Mouse (Mus musculus) neural tube, embryonic 13.5 days (tissue): ENCODE data around the gene Slc8a1. TPM values are rescaled to one million over a fixed set of nuclear protein-coding genes. Genes with fewer than 3 reads are reported as not detected.
A peak's percentile ranks its signal among the peaks of the same experiment; 100 is the strongest.

Experiments used
- ATAC-seq: fragments of 200-750 bp; cut with Nextera tagmentation; 2 replicates; pipeline ENCODE4 v1.8.0; 2017; ENCODE audit warnings: low read depth, mild to moderate bottlenecking, moderate TSS enrichment, moderate library complexity
- H3K27ac ChIP-seq: fragments of 300-500 bp; sonication (generic); replicated peaks from 2 replicates; pipeline ENCODE4 v1.5.1; 2015; ENCODE audit warnings: moderate library complexity, mild to moderate bottlenecking, inconsistent platforms
- H3K27me3 ChIP-seq: fragments of 300-500 bp; sonication (generic); 2 replicates; pipeline ENCODE4 v1.6.1; 2015; ENCODE audit warnings: mild to moderate bottlenecking, inconsistent platforms
- H3K36me3 ChIP-seq: fragments of 300-500 bp; sonication (generic); 2 replicates; pipeline ENCODE4 v1.6.1; 2015; ENCODE audit warnings: mild to moderate bottlenecking, inconsistent platforms
- H3K4me1 ChIP-seq: fragments of 300-500 bp; sonication (generic); replicated peaks from 2 replicates; pipeline ENCODE4 v1.6.1; 2015; ENCODE audit warnings: inconsistent platforms
- H3K4me2 ChIP-seq: fragments of 300-500 bp; sonication (generic); 2 replicates; pipeline ENCODE4 v1.6.1; 2015; ENCODE audit warnings: inconsistent platforms, mild to moderate bottlenecking, moderate library complexity
- H3K4me3 ChIP-seq: fragments of 300-500 bp; sonication (generic); 2 replicates; pipeline ENCODE4 v1.5.1; 2015; ENCODE audit warnings: mild to moderate bottlenecking, inconsistent platforms
- H3K9ac ChIP-seq: fragments of 300-500 bp; sonication (generic); 2 replicates; pipeline ENCODE4 v1.6.1; 2015; ENCODE audit warnings: moderate library complexity, mild to moderate bottlenecking, inconsistent platforms
- H3K9me3 ChIP-seq: fragments of 300-500 bp; sonication (generic); 2 replicates; pipeline ENCODE4 v1.6.1; 2016; ENCODE audit warnings: inconsistent platforms
- WGBS: fragments of 180-500 bp; shearing (Covaris S2); methylation state at CpG from one replicate; pipeline ENCODE4 v1.1.7; 2015; 5-methylcytosine and 5-hydroxymethylcytosine counted together
- polyA plus RNA-seq: library from polyadenylated mRNA; unstranded; fragments of >200 nt; fragmentation: Nextera tagmentation; extraction: Ambion mirVana; gene quantifications from 2 replicates; pipeline ENCODE4 v1.2.1, GENCODE M21; 2015

The Slc8a1 gene
- polyA plus RNA-seq, 1 experiment from 2014 or later, result 13.8 TPM

DNA sequence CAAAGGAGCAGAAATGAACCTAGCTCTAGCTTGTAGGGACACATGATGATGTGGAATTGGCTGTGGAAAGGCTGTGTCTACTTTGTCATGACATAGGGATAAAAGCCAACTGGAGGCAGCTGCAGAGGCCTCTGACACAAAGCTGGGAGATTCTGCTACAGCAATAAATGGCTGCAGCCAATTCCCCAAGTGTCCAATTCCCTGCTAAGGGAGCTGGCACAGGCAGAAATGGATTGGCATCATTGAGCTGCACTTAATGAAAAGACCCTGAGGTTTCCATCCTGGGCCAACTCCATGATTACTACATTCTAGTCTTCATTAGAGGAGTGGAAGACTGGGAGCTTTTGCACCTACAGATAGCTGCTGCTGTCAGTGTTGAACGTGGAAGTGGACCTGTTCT, 251.8 kb downstream of the Slc8a1 start:
- Histone ChIP-seq H3K9ac (no peak overlapping the region), H3K4me2 (no peak overlapping the region), H3K9me3 (no peaks in the 10 kb centered on the region), H3K36me3 (no peaks in the 10 kb centered on the region), H3K4me3 (no peak overlapping the region), H3K27me3 (no peaks in the 10 kb centered on the region), H3K27ac (no peak overlapping the region), H3K4me1 (peaks cover 15% of the 10 kb centered on the region)
- WGBS, result 71% methylated on average over 1 of the region's 1 CpGs
- peak; percentile 56; the same call in 1 of the 2 replicates for ATAC-seq

DNA sequence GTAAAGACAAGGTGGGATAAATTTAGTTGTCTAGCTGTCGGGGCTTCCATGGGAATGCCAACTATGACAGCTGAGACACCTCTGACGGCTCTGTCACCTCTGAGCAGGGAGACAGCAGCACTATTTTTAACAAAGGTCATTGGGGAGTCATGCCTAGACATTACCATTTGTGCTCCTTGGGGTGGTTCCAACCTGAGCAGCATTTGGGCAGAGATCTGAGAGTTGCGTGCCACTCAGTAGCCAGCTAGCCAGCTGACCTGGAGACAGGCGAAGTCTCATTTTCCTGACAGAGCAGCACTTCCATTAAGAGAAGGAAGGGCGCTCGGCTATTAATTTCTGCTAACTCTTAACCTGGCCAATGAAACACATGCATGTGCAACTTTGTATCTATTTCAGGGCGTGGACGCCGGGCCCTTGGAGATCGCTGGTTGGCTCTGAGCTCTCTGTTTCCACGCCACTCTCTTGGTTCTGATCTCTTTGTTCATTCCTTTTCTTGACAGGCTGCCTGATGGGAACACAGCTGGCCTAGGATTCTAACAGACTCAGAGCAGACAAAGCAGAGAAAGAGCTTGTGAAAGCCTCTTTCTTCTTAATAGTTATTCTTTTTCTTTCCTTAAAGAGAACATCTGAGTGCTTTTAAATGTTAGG, 256.2 kb downstream of the Slc8a1 start:
- WGBS, result 68% methylated on average over 11 of the region's 11 CpGs

DNA sequence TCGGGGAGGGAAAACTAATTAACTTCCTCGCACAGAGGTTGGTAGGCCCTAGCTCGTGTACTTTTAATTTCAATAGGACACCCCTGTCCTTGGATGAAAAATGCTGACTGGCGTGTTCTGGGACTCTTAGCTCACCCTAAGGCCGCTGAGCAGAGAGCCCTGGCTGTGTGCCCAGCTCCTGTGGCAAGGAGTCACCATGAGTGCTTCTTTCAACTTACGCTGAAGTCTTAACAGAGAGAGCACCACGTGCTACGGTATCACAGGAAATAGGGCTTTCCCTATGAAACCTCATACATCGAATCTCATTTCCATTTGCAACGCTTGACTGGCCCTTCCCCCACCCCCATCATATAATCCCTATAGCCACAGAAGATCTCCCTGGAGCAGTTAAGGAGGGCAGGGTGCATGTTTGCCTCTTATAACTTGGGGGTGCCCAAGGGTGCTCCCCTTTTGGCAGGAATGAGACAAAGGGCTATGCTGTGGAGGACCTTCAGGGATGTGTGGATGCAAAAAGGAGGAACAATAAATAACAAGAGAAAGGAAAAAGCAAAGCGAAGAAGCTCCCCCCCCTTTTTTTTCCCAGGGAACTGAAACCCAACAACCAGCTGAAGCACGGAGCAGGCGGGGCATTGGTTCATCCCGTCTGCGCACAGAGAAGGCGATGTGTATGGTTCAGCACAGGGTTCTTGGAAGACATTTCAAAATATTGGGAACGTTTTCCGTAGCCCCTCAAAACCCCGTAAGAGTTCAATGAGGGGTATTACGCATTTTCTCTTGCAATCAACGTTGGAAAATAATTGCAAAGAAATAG, 257.6 kb downstream of the Slc8a1 start:
- 48% methylated on average over 21 of the region's 21 CpGs for WGBS
- Histone ChIP-seq H3K27ac (peak overlapping the region; percentile 86), H3K36me3 (no peaks in the 10 kb centered on the region), H3K9me3 (no peaks in the 10 kb centered on the region), H3K9ac (no peak overlapping the region), H3K4me2 (peak overlapping the region; percentile 38), H3K4me3 (no peak overlapping the region), H3K4me1 (peaks cover 23% of the 10 kb centered on the region), H3K27me3 (no peaks in the 10 kb centered on the region)
- ATAC-seq, result peak; percentile 90

More for the DNA sequence above, 256.2 kb downstream of the Slc8a1 start:
- H3K9ac ChIP-seq, result no peak overlapping the region
- ATAC-seq, result no peak
- H3K4me2 ChIP-seq, result no peak overlapping the region
- peaks cover 28% of the 10 kb centered on the region for H3K4me1 ChIP-seq
- peak overlapping the region; percentile 6; the same call in 1 of the 2 replicates for H3K27ac ChIP-seq
- no peaks in the 10 kb centered on the region for H3K9me3 ChIP-seq
- H3K36me3 ChIP-seq, result no peaks in the 10 kb centered on the region
- no peaks in the 10 kb centered on the region for H3K27me3 ChIP-seq
- no peak overlapping the region for H3K4me3 ChIP-seq

DNA sequence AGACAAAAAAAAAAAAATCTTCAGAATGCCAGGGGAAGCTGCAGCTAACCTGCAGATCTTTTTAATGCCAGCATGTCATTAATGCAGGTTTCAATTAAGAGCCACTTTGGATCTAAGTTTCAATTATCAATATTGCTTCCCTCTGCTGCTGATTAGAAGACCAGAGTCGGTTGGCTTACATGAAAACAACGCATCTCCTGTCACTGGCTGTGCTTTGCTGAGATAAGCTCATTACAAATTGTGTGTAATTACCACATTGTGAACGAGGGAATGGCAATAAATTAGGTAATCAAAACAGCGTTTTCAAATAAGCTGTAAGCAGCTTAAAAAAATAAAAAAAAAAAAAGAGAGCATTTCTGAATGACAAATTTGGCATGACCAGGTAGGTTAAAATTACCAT, 258.4 kb downstream of the Slc8a1 start:
- Histone ChIP-seq H3K36me3 (no peaks in the 10 kb centered on the region), H3K9me3 (no peaks in the 10 kb centered on the region), H3K4me1 (peaks cover 23% of the 10 kb centered on the region), H3K4me3 (no peak overlapping the region), H3K27me3 (no peaks in the 10 kb centered on the region), H3K4me2 (peak overlapping the region; percentile 38), H3K9ac (no peak overlapping the region), H3K27ac (peak overlapping the region; percentile 86)
- WGBS, result 35% methylated on average over 4 of the region's 4 CpGs
- peak; percentile 76 for ATAC-seq

DNA sequence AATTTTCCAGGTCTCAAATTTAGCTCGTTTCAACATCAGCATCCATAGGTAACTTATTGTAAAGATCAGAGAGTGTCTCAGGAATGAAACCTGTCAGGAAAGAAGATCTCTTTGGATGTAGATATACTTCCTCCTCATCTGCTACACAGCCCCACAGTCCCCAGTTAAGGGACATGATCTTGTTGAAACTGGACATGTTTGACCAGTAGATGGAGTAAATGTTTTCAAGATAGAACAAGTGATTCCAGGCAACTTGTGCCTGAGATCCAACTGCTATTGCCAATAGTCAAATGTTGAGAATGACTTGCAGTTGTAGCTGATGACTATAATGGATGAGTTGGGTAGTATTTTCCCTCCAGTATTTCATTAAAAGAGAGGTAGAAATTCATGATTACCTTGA, 260.8 kb downstream of the Slc8a1 start:
- ATAC-seq, result no peak
- Histone ChIP-seq H3K4me1 (peaks cover 23% of the 10 kb centered on the region), H3K27me3 (no peaks in the 10 kb centered on the region), H3K36me3 (no peaks in the 10 kb centered on the region), H3K4me2 (no peak overlapping the region), H3K4me3 (no peak overlapping the region), H3K9me3 (no peaks in the 10 kb centered on the region), H3K27ac (no peak overlapping the region), H3K9ac (no peak overlapping the region)
- WGBS, result 88% methylated on average over 1 of the region's 1 CpGs

DNA sequence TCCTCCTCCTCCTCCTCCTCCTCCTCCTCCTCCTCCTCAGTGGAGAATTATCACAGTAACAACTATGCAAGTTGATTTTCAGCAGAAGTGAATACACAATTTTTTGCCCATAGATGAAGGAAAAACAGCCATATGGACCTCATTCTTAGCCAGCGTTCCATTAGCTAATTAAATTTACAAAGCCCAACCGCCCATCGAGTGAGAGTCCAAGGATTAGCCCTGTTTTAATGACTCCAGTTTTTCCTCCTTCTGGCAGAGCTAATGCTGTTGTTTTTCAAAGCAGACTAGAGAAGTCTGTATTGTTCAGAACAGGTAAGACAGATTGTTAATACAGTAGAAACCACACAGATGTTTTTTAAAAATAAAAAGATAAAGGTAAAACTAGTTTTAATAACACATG, 264.8 kb downstream of the Slc8a1 start:
- Histone ChIP-seq H3K27me3 (no peaks in the 10 kb centered on the region), H3K9me3 (no peaks in the 10 kb centered on the region), H3K27ac (no peak overlapping the region), H3K36me3 (no peaks in the 10 kb centered on the region), H3K4me3 (no peak overlapping the region), H3K9ac (no peak overlapping the region), H3K4me2 (no peak overlapping the region), H3K4me1 (0 out of 2 replicates have a peak, but pooled peaks cover under 1% of the 10 kb centered on the region)
- ATAC-seq, result no peak
- WGBS, result 73% methylated on average over 3 of the region's 3 CpGs

DNA sequence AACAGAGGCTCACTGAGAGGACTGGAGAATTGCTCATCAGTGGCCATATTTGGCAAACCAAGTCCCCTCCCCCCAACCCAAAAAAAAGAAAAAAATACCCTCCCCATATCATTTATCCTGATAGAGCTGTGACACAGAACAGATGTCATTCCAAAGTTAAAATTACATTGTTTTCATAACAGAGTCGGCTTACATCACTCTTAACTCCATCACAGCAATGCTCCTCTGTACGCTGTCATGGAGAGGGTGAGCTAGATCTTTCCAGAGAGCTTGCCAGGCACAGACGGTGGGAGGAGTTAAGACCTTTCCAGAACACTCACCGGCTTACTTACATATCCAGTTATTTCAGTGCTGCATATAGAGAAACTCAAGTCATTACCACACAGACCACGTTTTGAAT, 269.2 kb downstream of the Slc8a1 start:
- no peaks in the 10 kb centered on the region for H3K9me3 ChIP-seq
- no peaks in the 10 kb centered on the region for H3K27me3 ChIP-seq
- no peak for ATAC-seq
- H3K9ac ChIP-seq, result no peak overlapping the region
- H3K4me2 ChIP-seq, result no peak overlapping the region
- no peaks in the 10 kb centered on the region for H3K36me3 ChIP-seq
- H3K4me1 ChIP-seq, result 0 out of 2 replicates have a peak, but pooled peaks cover 3% of the 10 kb centered on the region
- no peak overlapping the region for H3K4me3 ChIP-seq
- no peak overlapping the region for H3K27ac ChIP-seq
- 85% methylated on average over 5 of the region's 5 CpGs for WGBS

DNA sequence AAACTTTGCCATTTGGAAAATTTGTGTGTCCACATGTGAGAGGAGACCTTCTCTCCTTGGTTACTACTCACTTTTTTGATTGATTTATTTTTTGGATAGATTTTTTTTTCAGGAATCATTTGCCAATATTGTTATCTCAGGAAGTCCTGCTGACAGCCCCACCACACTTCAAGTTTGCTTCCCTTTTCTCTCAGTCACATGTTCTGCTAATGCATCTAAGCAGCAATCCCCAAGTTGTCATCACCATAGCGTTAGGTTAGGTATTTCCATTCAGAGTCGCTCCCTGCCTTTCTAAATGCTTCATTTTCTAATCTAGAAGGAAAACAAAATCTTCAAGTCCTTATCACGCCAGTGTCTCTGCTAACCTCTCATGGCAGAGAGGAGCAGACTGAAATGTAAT, 278.8 kb downstream of the Slc8a1 start:
- Histone ChIP-seq H3K4me2 (no peak overlapping the region), H3K4me1 (0 out of 2 replicates have a peak, but pooled peaks cover 3% of the 10 kb centered on the region), H3K27ac (no peak overlapping the region), H3K9me3 (no peaks in the 10 kb centered on the region), H3K36me3 (no peaks in the 10 kb centered on the region), H3K27me3 (no peaks in the 10 kb centered on the region), H3K4me3 (no peak overlapping the region), H3K9ac (no peak overlapping the region)
- 90% methylated on average over 3 of the region's 3 CpGs for WGBS
- no peak for ATAC-seq

DNA sequence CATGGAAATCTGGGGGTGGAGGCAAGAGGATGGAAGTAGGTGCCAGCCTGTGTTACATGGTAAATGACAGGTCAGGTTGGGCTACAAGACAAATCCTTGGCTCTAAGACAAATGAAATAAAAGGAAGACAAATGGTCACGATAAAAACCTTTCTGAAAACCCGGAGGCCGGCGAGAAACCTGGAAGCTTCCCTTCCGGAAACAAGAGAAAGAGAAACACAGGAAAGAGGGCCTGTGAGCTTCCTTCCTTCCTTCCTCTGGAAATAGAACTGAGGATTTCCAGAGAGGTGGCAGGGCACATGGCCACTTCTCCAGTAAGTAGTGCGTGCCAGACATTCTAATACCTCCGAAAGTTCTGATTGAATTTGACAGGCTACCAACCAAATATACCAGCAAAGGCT, 282.2 kb downstream of the Slc8a1 start:
- H3K27me3 ChIP-seq, result no peaks in the 10 kb centered on the region
- H3K4me1 ChIP-seq, result 0 out of 2 replicates have a peak, but pooled peaks cover 3% of the 10 kb centered on the region
- WGBS, result 76% methylated on average over 7 of the region's 7 CpGs

DNA sequence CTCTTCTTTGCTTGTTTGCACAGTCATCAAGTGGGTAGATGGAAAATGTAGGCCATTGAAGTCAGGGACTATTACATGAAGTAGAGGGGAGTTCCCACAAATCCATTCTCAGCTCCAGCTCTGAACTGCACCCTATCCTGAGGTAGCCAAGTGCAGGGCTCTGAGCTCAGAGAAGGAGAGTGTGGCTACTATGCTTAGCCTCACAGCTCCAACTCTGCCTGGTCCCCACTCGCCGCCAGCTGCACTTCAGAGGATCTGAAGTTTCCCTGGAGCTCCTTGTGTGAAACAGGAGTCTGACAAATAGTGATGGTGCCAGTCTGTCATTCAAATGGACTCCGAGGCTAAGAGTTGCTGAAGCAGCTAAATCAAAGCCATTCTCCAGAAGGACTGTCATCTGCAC, 282.9 kb downstream of the Slc8a1 start:
- WGBS, result 63% methylated on average over 3 of the region's 3 CpGs
- no peak overlapping the region for H3K9ac ChIP-seq
- ATAC-seq, result no peak

More for the DNA sequence above, 282.2 kb downstream of the Slc8a1 start:
- no peak overlapping the region for H3K4me2 ChIP-seq
- H3K4me3 ChIP-seq, result no peak overlapping the region
- no peak overlapping the region for H3K9ac ChIP-seq
- H3K27ac ChIP-seq, result no peak overlapping the region
- ATAC-seq, result no peak
- H3K9me3 ChIP-seq, result no peaks in the 10 kb centered on the region
- no peaks in the 10 kb centered on the region for H3K36me3 ChIP-seq

DNA sequence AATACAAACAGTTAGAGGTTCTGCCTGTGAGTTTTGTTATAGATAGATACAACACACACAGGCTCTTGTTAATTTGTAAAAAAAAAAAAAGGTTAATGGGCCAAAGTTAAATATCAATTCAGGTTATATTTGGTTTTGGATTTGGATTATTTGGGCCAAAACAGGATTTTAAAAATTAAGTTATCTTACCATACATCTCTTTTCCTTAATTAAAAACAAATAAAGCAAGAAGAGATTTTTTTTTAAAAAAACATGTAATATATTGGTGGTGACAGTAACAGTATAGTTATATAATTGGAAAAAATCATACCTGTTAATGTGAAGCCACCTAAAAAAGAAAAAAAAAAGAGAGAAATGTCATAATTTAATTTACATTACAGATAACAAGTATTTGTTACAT, 296.7 kb downstream of the Slc8a1 start, which contains the start of gene Gm11096:
Gene Gm11096, plus strand, starts transcription at position 301 of the 400 bp plus-strand sequence.
- H3K9me3 ChIP-seq, result no peaks in the 10 kb centered on the region
- no peak within 1 kb of the TSS for H3K4me3 ChIP-seq
- no peaks in the 10 kb centered on the region for H3K27me3 ChIP-seq
- H3K4me1 ChIP-seq, result peaks cover 5% of the 10 kb centered on the region; the same call in 1 of the 2 replicates
- no peak for ATAC-seq
- H3K27ac ChIP-seq, result no peak within 1 kb of the TSS
- H3K9ac ChIP-seq, result no peak within 1 kb of the TSS
- H3K36me3 ChIP-seq, result peaks cover 12% of the 10 kb centered on the region; the same call in 1 of the 2 replicates
- H3K4me2 ChIP-seq, result no peak within 1 kb of the TSS

More for the DNA sequence above, 282.9 kb downstream of the Slc8a1 start:
- Histone ChIP-seq H3K27me3 (no peaks in the 10 kb centered on the region), H3K4me1 (no peaks in the 10 kb centered on the region), H3K27ac (no peak overlapping the region), H3K4me3 (no peak overlapping the region), H3K36me3 (no peaks in the 10 kb centered on the region), H3K4me2 (no peak overlapping the region), H3K9me3 (no peaks in the 10 kb centered on the region)

DNA sequence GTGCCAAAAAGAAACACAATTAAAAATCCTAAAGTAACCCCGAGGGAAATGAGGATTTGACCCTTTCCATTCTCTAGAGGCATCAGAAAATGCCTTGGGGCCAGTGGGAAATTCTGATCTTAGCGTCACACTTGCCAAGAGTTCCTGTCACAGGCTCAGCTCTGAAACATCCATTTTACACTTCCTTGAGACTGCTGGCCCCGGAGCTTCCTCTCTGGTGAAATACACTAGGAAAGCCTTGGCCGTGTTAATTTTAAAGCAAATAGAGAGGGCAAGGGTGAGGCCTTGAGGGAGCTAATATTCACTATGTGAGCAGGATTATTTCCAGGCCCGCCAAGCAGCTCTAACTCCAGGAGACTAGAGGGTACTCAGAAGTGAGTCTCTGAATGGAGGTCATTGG, 305.0 kb downstream of the Slc8a1 start:
- H3K4me2 ChIP-seq, result no peak overlapping the region
- no peak overlapping the region for H3K4me3 ChIP-seq
- H3K9me3 ChIP-seq, result no peaks in the 10 kb centered on the region
- no peak overlapping the region for H3K27ac ChIP-seq
- 52% methylated on average over 5 of the region's 5 CpGs for WGBS
- no peak overlapping the region for H3K9ac ChIP-seq
- H3K36me3 ChIP-seq, result peaks cover 17% of the 10 kb centered on the region; the same call in 1 of the 2 replicates
- H3K27me3 ChIP-seq, result no peaks in the 10 kb centered on the region
- H3K4me1 ChIP-seq, result no peaks in the 10 kb centered on the region
- no peak for ATAC-seq
